Mouse (Mus musculus) adrenal gland, adult 2 months (tissue): ENCODE data around the gene Nthl1. TPM values are rescaled to one million over a fixed set of nuclear protein-coding genes. Genes with fewer than 3 reads are reported as not detected.

Experiments used
- microRNA-seq, 2 experiments: library from miRNA; unstranded; fragments of <30 nt; microRNA quantifications; one replicate each; pipeline ENCODE4 v1.2.0; 2021
- polyA plus RNA-seq: library from polyadenylated mRNA; depleted of rRNA; stranded (reverse); fragments of >200 nt; gene quantifications from 2 replicates; pipeline ENCODE4 v1.2.3, GENCODE M21; 2012; rRNA removed
- total RNA-seq, 2 experiments: library from RNA; stranded (reverse); gene quantifications; 2 replicates each; pipeline ENCODE4 v1.2.3; 2021

Nthl1 gene
- total and polyA plus RNA-seq, 3 experiments, result 4.8 to 13.8 (median 10.1) TPM

Small RNA genes lying within 50 kb of the gene (microRNA-seq; reads per million reads assigned to microRNA genes)
- gene Gm24589, result 0.44 to 1.7 reads per million in 2 experiments

Other genes with a start within 250 kb of the Nthl1 start
- gene Rnps1, start 218.1 kb upstream of the Nthl1 start, total RNA-seq, result 10 to 100 TPM; 61.4 to 70.3 TPM
- 84.4 and 95.2 TPM in 2 replicates for gene Rnps1, start 218.1 kb upstream of the Nthl1 start, polyA plus RNA-seq
- gene Eci1, start 206.0 kb upstream of the Nthl1 start, total RNA-seq, result 100 to 1,000 TPM; 303 to 325 TPM
- gene Eci1, start 206.0 kb upstream of the Nthl1 start, polyA plus RNA-seq, result 163 and 182 TPM in 2 replicates
- gene Dnase1l2, start 189.6 kb upstream of the Nthl1 start, total RNA-seq, result 1 to 10 TPM; 2.1 to 3.7 TPM
- 1.8 and 4.1 TPM in 2 replicates for gene Dnase1l2, start 189.6 kb upstream of the Nthl1 start, polyA plus RNA-seq
- gene E4f1, start 162.4 kb upstream of the Nthl1 start, total RNA-seq, result 10 to 100 TPM; 17.0 to 21.8 TPM
- gene E4f1, start 162.4 kb upstream of the Nthl1 start, polyA plus RNA-seq, result 57.5 and 59.5 TPM in 2 replicates
- gene Pgp, start 162.3 kb upstream of the Nthl1 start, total RNA-seq, result 100 to 1,000 TPM in 1 of 2 experiments, 10 to 100 TPM in 1; 65.0 to 104 TPM
- 254 TPM in 2 replicates for gene Pgp, start 162.3 kb upstream of the Nthl1 start, polyA plus RNA-seq
- gene Bricd5, start 158.8 kb upstream of the Nthl1 start, total RNA-seq, result under 1 TPM; 0.38 to 0.69 TPM
- 0.57 and 0.67 TPM in 2 replicates for gene Bricd5, start 158.8 kb upstream of the Nthl1 start, polyA plus RNA-seq
- gene Mlst8, start 153.6 kb upstream of the Nthl1 start, total RNA-seq, result 10 to 100 TPM; 25.6 to 26.0 TPM
- gene Mlst8, start 153.6 kb upstream of the Nthl1 start, polyA plus RNA-seq, result 44.5 and 61.7 TPM in 2 replicates
- 10 to 100 TPM; 19.4 to 28.7 TPM for gene Caskin1, start 144.1 kb upstream of the Nthl1 start, total RNA-seq
- gene Caskin1, start 144.1 kb upstream of the Nthl1 start, polyA plus RNA-seq, result 47.0 and 47.7 TPM in 2 replicates
- 100 to 1,000 TPM in 1 of 2 experiments, 10 to 100 TPM in 1; 91.4 to 105 TPM for gene Traf7, start 104.7 kb upstream of the Nthl1 start, total RNA-seq
- gene Traf7, start 104.7 kb upstream of the Nthl1 start, polyA plus RNA-seq, result 152 and 167 TPM in 2 replicates
- gene Rab26, start 98.5 kb upstream of the Nthl1 start, total RNA-seq, result 1 to 10 TPM in 1 of 2 experiments, under 1 TPM in 1; 0.98 to 1.8 TPM
- gene Rab26, start 98.5 kb upstream of the Nthl1 start, polyA plus RNA-seq, result 0.65 and 1.1 TPM in 2 replicates
- 10 to 100 TPM; 34.3 to 40.5 TPM for gene Pkd1, start 82.8 kb upstream of the Nthl1 start, total RNA-seq
- 73.2 and 73.3 TPM in 2 replicates for gene Pkd1, start 82.8 kb upstream of the Nthl1 start, polyA plus RNA-seq
- 100 to 1,000 TPM in 1 of 2 experiments, 10 to 100 TPM in 1; 83.5 to 110 TPM for gene Tsc2, start 50 bp upstream of the Nthl1 start, total RNA-seq
- 160 and 180 TPM in 2 replicates for gene Tsc2, start 50 bp upstream of the Nthl1 start, polyA plus RNA-seq
- gene Slc9a3r2, start 17.6 kb downstream of the Nthl1 start, total RNA-seq, result 10 to 100 TPM; 51.8 to 76.0 TPM
- 120 and 150 TPM in 2 replicates for gene Slc9a3r2, start 17.6 kb downstream of the Nthl1 start, polyA plus RNA-seq
- gene Npw, start 25.8 kb downstream of the Nthl1 start, total RNA-seq, result not detected
- gene Npw, start 25.8 kb downstream of the Nthl1 start, polyA plus RNA-seq, result 0.60 and 2.4 TPM in 2 replicates
- 10 to 100 TPM; 40.8 to 51.3 TPM for gene Zfp598, start 37.0 kb downstream of the Nthl1 start, total RNA-seq
- 86.0 and 99.0 TPM in 2 replicates for gene Zfp598, start 37.0 kb downstream of the Nthl1 start, polyA plus RNA-seq
- gene Syngr3, start 57.3 kb downstream of the Nthl1 start, total RNA-seq, result 1 to 10 TPM; 2.0 to 2.4 TPM
- 2.1 and 5.3 TPM in 2 replicates for gene Syngr3, start 57.3 kb downstream of the Nthl1 start, polyA plus RNA-seq
- 10 to 100 TPM; 37.7 to 41.6 TPM for gene Gfer, start 63.5 kb downstream of the Nthl1 start, total RNA-seq
- 40.7 and 43.1 TPM in 2 replicates for gene Gfer, start 63.5 kb downstream of the Nthl1 start, polyA plus RNA-seq
- gene Noxo1, start 63.6 kb downstream of the Nthl1 start, total RNA-seq, result 1 to 10 TPM; 2.8 to 6.4 TPM
- gene Noxo1, start 63.6 kb downstream of the Nthl1 start, polyA plus RNA-seq, result 4.9 and 9.4 TPM in 2 replicates
- 10 to 100 TPM; 27.9 to 41.1 TPM for gene Tbl3, start 75.0 kb downstream of the Nthl1 start, total RNA-seq
- 49.0 and 63.2 TPM in 2 replicates for gene Tbl3, start 75.0 kb downstream of the Nthl1 start, polyA plus RNA-seq
- not detected for gene Rnf151, start 85.4 kb downstream of the Nthl1 start, total RNA-seq
- gene Rnf151, start 85.4 kb downstream of the Nthl1 start, polyA plus RNA-seq, result 0.25 and 0.61 TPM in 2 replicates
- gene Rps2, start 85.4 kb downstream of the Nthl1 start, total RNA-seq, result 100 to 1,000 TPM; 718 to 903 TPM
- 2,302 and 2,907 TPM in 2 replicates for gene Rps2, start 85.4 kb downstream of the Nthl1 start, polyA plus RNA-seq
- gene Ndufb10, start 91.8 kb downstream of the Nthl1 start, total RNA-seq, result 100 to 1,000 TPM; 242 to 306 TPM
- gene Ndufb10, start 91.8 kb downstream of the Nthl1 start, polyA plus RNA-seq, result 277 and 298 TPM in 2 replicates
- under 1 TPM in 1 of 2 experiments, not detected in 1; 0.28 TPM for gene Rpl3l, start 95.1 kb downstream of the Nthl1 start, total RNA-seq
- 0.17 TPM in 1 of 2 replicates, not detected in the other for gene Rpl3l, start 95.1 kb downstream of the Nthl1 start, polyA plus RNA-seq
- 100 to 1,000 TPM in 1 of 2 experiments, 10 to 100 TPM in 1; 95.7 to 101 TPM for gene Msrb1, start 104.0 kb downstream of the Nthl1 start, total RNA-seq
- gene Msrb1, start 104.0 kb downstream of the Nthl1 start, polyA plus RNA-seq, result 108 and 118 TPM in 2 replicates
- 1 to 10 TPM; 1.8 to 1.9 TPM for gene Hs3st6, start 120.3 kb downstream of the Nthl1 start, total RNA-seq
- gene Hs3st6, start 120.3 kb downstream of the Nthl1 start, polyA plus RNA-seq, result 7.5 TPM in 2 replicates
- gene Meiob, start 171.6 kb downstream of the Nthl1 start, total RNA-seq, result 1 to 10 TPM in 1 of 2 experiments, under 1 TPM in 1; 0.86 to 1.5 TPM
- gene Meiob, start 171.6 kb downstream of the Nthl1 start, polyA plus RNA-seq, result not detected in 2 replicates
- 100 to 1,000 TPM; 102 to 123 TPM for gene Hagh, start 207.5 kb downstream of the Nthl1 start, total RNA-seq
- gene Hagh, start 207.5 kb downstream of the Nthl1 start, polyA plus RNA-seq, result 115 and 137 TPM in 2 replicates
- gene Fahd1, start 217.7 kb downstream of the Nthl1 start, total RNA-seq, result 10 to 100 TPM; 25.4 to 43.4 TPM
- 11.7 and 16.6 TPM in 2 replicates for gene Fahd1, start 217.7 kb downstream of the Nthl1 start, polyA plus RNA-seq
- 1 to 10 TPM; 5.5 to 6.7 TPM for gene Igfals, start 233.3 kb downstream of the Nthl1 start, total RNA-seq
- gene Igfals, start 233.3 kb downstream of the Nthl1 start, polyA plus RNA-seq, result 11.2 and 18.5 TPM in 2 replicates